Mouse (Mus musculus) CD4-positive, CD25-positive, alpha-beta regulatory T cell, adult 9 weeks (primary cell): ENCODE data around the gene Tex14. TPM values are rescaled to one million over a fixed set of nuclear protein-coding genes. Genes with fewer than 3 reads are reported as not detected.

Source experiments
- polyA plus RNA-seq: library from polyadenylated mRNA; unstranded; fragments of 100-300 nt; shearing (Covaris generic); gene quantifications from one replicate; pipeline ENCODE4 v1.2.1, GENCODE M21; 2017

Tex14 gene
- 0.43 TPM for polyA plus RNA-seq

GRCm38 (mm10) chr11:87404876-87405275 lies at the start of gene Tex14, which contains the start of gene Rad51c:
Gene Tex14, plus strand, starts transcription at chr11:87405065.
Gene Rad51c, minus strand, starts transcription at chr11:87404954.

DNA sequence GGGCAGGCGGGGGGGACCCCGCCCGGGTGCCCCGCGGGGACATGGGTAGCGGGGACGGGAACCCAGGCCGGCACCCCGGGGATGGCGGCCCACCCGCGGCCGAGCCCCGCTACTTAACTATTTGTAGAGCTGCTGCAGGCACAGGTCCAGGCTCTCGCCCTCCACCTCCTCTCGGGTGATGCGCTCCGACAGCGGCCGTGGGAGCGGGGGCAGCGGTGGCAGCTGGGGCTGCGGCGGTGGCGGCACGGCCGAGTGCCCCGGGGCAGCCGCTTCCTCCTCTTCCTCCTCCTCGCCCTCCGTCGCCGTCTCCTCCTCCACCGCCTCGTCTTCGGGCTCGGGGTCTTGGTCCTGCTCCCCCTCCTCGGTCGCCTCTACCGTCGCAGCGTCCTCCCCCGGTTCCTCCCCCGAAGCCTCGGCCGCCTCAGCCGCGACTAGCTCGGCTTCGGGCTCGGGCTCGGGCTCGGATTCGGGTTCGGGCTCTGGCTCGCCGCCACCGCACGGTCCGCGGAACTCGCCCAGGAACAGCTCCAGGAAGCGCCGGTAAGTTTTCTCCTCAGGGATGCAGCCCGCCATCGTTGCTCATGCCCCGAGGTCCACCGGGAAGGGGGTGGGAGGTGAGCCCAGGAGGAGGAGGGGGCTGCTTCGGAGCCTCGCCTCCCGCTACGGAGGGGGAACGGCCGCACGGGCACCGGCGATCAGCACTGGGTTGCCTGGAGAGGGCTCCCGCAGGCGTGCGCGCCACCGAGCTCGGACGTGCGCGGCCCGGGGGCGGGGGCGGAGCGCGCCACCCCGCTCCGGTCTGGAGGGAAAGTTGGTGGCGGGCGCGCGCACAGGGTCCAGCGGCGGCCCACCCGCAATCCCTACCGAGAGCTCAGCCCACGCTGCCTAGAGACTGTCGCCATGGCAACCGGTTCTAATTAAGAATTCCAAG lies 46.3 kb upstream of the Tex14 start, which contains the start of gene Ppm1e:
TSS of gene Ppm1e (minus strand) at position 693 of the 931 bp plus-strand sequence.

DNA sequence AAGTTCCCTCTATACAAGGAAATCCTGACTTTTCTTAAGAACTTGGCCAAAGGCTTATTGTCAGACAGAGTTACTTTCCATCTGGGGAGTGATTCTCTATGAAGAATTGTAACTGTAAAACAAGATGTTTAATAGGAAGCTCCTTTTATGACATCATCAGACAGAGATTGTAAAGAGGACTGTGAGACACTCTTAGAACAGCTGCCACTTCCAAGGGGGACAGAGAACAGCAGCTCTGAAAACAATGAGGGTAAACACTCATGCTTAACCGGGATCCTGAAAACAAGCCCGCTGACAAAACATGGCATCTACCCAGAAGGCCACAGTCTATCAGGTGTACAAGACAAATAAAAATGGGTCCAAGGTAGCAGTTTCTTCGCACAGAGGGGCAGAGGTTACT lies 161.6 kb downstream of the Tex14 start, which contains the start of gene Gm11492:
TSS of gene Gm11492 (plus strand) at position 153 of the 400 bp plus-strand sequence.

GRCm38 (mm10) chr11:87568255-87568953 lies 163.5 kb downstream of the Tex14 start, which contains the start of gene Sept4:
Gene Sept4, plus strand, starts transcription at chr11:87568903.

GRCm38 (mm10) chr11:87591526-87592353 lies 186.9 kb downstream of the Tex14 start, which contains the start of gene Mtmr4:
Gene Mtmr4, plus strand, starts transcription at chr11:87592162.

Other genes starting within 250 kb of the Tex14 start
- gene Ppm1e, start 46.0 kb upstream of the Tex14 start, polyA plus RNA-seq, result not detected
- gene Rad51c, start 111 bp upstream of the Tex14 start, polyA plus RNA-seq, result 1.5 TPM
- not detected for gene Gm11492, start 161.6 kb downstream of the Tex14 start, polyA plus RNA-seq
- 2.0 TPM for gene Sept4, start 163.8 kb downstream of the Tex14 start, polyA plus RNA-seq
- 39.5 TPM for gene Mtmr4, start 187.1 kb downstream of the Tex14 start, polyA plus RNA-seq
- not detected for gene Hsf5, start 212.1 kb downstream of the Tex14 start, polyA plus RNA-seq